Mouse (Mus musculus) heart, embryonic 11.5 days (tissue): ENCODE data around the gene Dis3l2. TPM values are rescaled to one million over a fixed set of nuclear protein-coding genes. Genes with fewer than 3 reads are reported as not detected.

Source experiments
- ATAC-seq: fragments of 200-750 bp; cut with Nextera tagmentation; replicated peaks from 2 replicates; pipeline ENCODE4 v1.8.0; 2017; ENCODE audit warnings: moderate library complexity; ENCODE audit not compliant: insufficient number of reproducible peaks, low FRiP score, low TSS enrichment
- H3K27ac ChIP-seq: fragments of 300-500 bp; sonication (generic); 2 replicates; pipeline ENCODE4 v1.5.1; 2014; ENCODE audit warnings: mild to moderate bottlenecking, low read depth, low read length
- H3K27me3 ChIP-seq: fragments of 300-500 bp; sonication (generic); 2 replicates; pipeline ENCODE4 v1.6.1; 2014; ENCODE audit warnings: mild to moderate bottlenecking, low read length, mixed read lengths; ENCODE audit not compliant: control insufficient read depth, insufficient read depth
- H3K36me3 ChIP-seq: fragments of 300-500 bp; sonication (generic); 2 replicates; pipeline ENCODE4 v1.6.1; 2014; ENCODE audit warnings: mild to moderate bottlenecking, low read length, moderate library complexity, mixed read lengths; ENCODE audit not compliant: control insufficient read depth, insufficient read depth
- H3K4me1 ChIP-seq: fragments of 300-500 bp; sonication (generic); 2 replicates; pipeline ENCODE4 v1.6.1; 2014; ENCODE audit warnings: low read length; ENCODE audit not compliant: control insufficient read depth, insufficient read depth
- H3K4me2 ChIP-seq: fragments of 300-500 bp; sonication (generic); 2 replicates; pipeline ENCODE4 v1.6.1; 2014; ENCODE audit warnings: mild to moderate bottlenecking, moderate library complexity
- H3K4me3 ChIP-seq: fragments of 300-500 bp; sonication (generic); 2 replicates; pipeline ENCODE4 v1.5.1; 2014; ENCODE audit warnings: low read depth, low read length
- H3K9ac ChIP-seq: fragments of 300-500 bp; sonication (generic); 2 replicates; pipeline ENCODE4 v1.6.1; 2014; ENCODE audit warnings: mild to moderate bottlenecking, low read depth, low read length, moderate library complexity
- H3K9me3 ChIP-seq: fragments of 300-500 bp; sonication (generic); replicated peaks from 2 replicates; pipeline ENCODE4 v1.6.1; 2016; ENCODE audit warnings: low read length; ENCODE audit not compliant: control insufficient read depth
- WGBS: fragments of 180-500 bp; shearing (Covaris S2); extraction: QIAGEN DNeasy Blood & Tissue Kit; methylation state at CpG from one replicate; pipeline ENCODE4 v1.1.7; 2014; ENCODE audit not compliant: insufficient replicate concordance; 5-methylcytosine and 5-hydroxymethylcytosine counted together
- polyA plus RNA-seq: library from polyadenylated mRNA; unstranded; fragments of >200 nt; fragmentation: Nextera tagmentation; extraction: Ambion mirVana; gene quantifications from 2 replicates; pipeline ENCODE4 v1.2.1, GENCODE M21; 2014

The Dis3l2 gene
- polyA plus RNA-seq, 1 experiment from 2014 or later, result 15.8 TPM

DNA sequence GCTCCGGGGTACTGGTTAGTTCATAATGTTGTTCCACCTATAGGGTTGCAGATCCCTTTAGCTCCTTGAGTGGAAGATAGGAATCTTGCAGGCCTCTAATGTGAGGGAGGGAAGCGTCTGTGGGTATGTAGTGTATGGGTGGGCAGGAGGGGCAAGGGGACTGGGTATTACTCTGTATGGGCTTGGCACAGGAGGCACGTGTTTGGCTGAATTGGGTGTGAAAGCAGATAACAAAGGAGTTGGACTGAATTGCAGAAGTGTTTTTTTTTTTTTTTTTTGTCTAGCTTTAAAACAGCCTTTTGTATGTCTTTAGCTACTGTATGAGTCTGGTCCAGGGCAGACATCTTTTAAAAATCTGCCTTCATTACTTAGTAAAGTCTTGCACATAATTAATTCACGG, 5.9 kb downstream of the Dis3l2 start:
- Histone ChIP-seq H3K4me1 (0 out of 2 replicates have a peak, but pooled peaks cover 2% of the 10 kb centered on the region), H3K4me2 (no peak overlapping the region), H3K36me3 (no peaks in the 10 kb centered on the region), H3K27me3 (no peaks in the 10 kb centered on the region), H3K4me3 (no peak overlapping the region), H3K9me3 (no peaks in the 10 kb centered on the region), H3K9ac (no peak overlapping the region), H3K27ac (no peak overlapping the region)
- ATAC-seq, result no peak
- WGBS, result 82% methylated on average over 4 of the region's 4 CpGs

DNA sequence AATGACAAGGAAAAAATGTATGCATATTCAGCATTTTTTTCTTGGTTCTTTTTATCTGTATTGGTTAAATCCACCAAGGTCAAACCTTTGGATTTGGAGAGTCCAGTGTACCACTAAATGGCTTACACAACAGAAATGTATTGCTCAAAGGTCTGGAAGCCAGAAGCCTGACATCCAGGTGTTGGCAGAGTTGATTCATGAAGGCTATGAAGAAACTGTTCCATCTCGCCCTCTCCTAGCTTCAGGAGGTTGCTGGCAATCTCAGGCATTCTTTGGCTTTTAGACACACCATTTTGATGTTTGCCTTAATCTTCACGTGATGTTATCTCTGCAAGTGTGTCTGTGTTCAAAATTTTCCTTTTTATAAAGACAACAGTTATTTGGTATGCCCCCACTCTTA, 8.4 kb downstream of the Dis3l2 start:
- no peak overlapping the region for H3K4me3 ChIP-seq
- no peaks in the 10 kb centered on the region for H3K27me3 ChIP-seq
- H3K4me2 ChIP-seq, result no peak overlapping the region
- WGBS, result 91% methylated on average over 2 of the region's 2 CpGs
- no peaks in the 10 kb centered on the region for H3K4me1 ChIP-seq
- no peaks in the 10 kb centered on the region for H3K36me3 ChIP-seq
- no peak overlapping the region for H3K9ac ChIP-seq
- no peak for ATAC-seq
- no peaks in the 10 kb centered on the region for H3K9me3 ChIP-seq
- H3K27ac ChIP-seq, result no peak overlapping the region

DNA sequence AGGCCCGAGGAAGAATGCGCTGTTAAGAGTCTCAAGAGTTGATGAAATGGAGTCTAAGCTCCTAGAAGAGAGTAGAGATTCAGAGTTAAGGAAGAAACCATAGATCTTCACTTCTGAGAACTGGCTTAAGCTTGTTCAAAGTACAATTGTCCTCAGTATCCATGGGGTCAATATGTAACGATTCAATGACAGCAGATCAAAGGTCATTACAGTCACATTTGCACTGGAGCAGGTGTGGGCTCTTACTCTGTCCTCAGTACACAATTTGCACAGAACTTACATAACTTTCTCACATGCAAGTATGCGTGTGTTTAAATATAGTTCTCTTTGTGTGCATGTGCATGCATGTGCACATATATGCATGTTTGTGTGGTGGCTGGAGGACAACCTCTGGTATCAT, 9.4 kb downstream of the Dis3l2 start:
- no peak for ATAC-seq
- no peaks in the 10 kb centered on the region for H3K9me3 ChIP-seq
- H3K27me3 ChIP-seq, result no peaks in the 10 kb centered on the region
- H3K36me3 ChIP-seq, result no peaks in the 10 kb centered on the region
- no peaks in the 10 kb centered on the region for H3K4me1 ChIP-seq
- no peak overlapping the region for H3K4me2 ChIP-seq
- H3K4me3 ChIP-seq, result no peak overlapping the region
- H3K27ac ChIP-seq, result no peak overlapping the region
- WGBS, result 91% methylated on average over 4 of the region's 4 CpGs
- no peak overlapping the region for H3K9ac ChIP-seq

DNA sequence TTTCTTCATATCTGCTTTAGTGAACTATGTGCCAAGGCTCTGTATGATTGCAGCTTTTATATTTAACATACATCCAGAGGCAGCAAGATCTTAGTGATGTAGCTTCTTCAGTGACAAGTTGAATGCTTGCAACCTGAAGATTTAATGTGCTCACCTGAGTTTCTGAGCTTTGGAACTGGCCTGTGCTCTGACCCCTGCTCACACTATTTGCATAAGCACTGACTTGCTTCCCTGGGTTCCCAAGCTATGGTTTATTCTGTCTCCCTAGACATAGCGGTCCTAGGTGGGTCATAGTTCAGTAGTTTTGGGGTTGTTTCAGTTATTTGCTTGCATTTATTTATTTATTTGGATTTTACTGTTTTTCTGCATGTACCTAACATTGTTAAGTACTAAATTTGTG, 14.6 kb downstream of the Dis3l2 start:
- WGBS, result 87% methylated on average over 1 of the region's 1 CpGs

DNA sequence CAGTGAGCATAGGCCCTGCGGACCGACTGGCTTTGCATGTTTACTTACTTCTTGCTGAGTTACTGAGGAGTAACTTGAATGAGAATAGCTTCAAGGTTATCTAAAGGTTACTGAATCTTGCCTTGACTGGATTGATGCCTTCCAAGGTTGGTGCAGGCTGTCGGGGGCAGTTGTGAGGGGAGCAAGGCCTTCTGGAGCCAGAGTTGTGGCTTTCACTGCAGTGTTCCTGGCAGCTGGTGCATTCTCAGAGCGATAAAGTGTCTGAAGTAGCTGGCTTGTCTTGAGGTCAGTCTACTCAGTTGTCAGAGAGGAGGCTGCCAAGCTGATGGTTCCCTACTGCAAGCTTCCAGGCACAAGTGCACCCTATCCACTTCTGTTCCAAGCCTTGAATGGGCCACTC, 15.8 kb downstream of the Dis3l2 start:
- no peak for ATAC-seq
- no peak overlapping the region for H3K4me3 ChIP-seq
- H3K9ac ChIP-seq, result no peak overlapping the region
- no peak overlapping the region for H3K27ac ChIP-seq
- 66% methylated on average over 4 of the region's 4 CpGs for WGBS
- no peaks in the 10 kb centered on the region for H3K36me3 ChIP-seq
- no peaks in the 10 kb centered on the region for H3K27me3 ChIP-seq
- H3K4me2 ChIP-seq, result no peak overlapping the region
- H3K4me1 ChIP-seq, result peaks cover 7% of the 10 kb centered on the region; the same call in 1 of the 2 replicates
- no peaks in the 10 kb centered on the region for H3K9me3 ChIP-seq

More for the DNA sequence above, 14.6 kb downstream of the Dis3l2 start:
- ATAC-seq, result no peak
- Histone ChIP-seq H3K27ac (no peak overlapping the region), H3K4me1 (peaks cover 7% of the 10 kb centered on the region; the same call in 1 of the 2 replicates), H3K9me3 (no peaks in the 10 kb centered on the region), H3K9ac (no peak overlapping the region), H3K4me3 (no peak overlapping the region), H3K36me3 (no peaks in the 10 kb centered on the region), H3K4me2 (no peak overlapping the region), H3K27me3 (no peaks in the 10 kb centered on the region)

DNA sequence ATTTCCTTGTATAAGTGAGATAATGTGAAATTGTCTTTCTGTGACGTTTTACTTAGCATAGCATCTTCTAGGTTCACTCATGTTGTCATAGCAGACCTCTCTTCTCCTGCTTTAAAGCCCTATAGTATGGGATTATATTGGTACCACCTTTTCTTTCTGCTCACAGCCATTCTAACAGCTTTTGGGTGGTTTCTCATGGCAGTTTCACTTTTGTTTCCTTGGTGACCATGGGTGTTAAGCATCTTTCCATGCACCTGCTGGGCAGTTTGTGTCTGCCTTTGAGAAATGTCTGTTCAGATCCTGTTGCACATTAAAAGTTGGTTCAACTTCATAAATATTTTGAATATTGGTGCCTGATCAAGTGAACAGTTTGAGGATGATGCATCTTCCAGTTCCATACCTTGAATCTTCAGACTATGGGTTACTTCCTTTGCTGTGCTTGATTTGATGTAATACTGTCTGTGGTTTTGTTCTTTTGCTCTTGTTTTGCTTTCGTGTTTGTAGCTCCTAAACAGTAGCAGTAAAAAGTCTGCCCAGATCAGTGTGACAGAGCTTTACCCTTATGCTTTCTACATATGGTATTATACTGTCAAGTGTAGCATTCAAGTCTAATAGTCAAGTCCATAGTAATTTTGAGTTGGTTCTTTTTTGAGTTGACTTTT, 29.7 kb downstream of the Dis3l2 start:
- Histone ChIP-seq H3K27me3 (no peaks in the 10 kb centered on the region), H3K4me3 (no peak overlapping the region), H3K9me3 (no peaks in the 10 kb centered on the region), H3K4me2 (no peak overlapping the region), H3K4me1 (no peaks in the 10 kb centered on the region), H3K27ac (no peak overlapping the region), H3K36me3 (no peaks in the 10 kb centered on the region), H3K9ac (no peak overlapping the region)
- no peak for ATAC-seq
- WGBS, result 67% methylated on average over 2 of the region's 2 CpGs

DNA sequence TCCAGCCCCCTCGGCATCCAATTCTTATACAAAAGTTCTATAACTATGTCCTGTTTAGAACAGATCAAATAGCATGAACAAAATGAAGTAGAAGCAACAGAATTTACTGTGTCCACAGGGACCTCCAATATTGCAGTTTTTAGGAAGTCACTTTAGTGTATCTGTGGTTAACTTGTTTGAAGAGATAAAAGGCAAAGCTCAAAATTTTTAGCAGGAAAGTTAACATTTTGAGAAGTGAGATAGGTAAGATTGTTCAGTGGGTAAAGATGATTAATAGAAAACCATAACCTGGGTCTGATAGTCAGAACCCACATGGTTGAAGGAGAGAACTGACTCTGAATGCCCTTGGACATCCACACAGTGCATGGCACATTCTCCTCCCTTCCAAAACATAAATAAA, 32.8 kb downstream of the Dis3l2 start:
- no peaks in the 10 kb centered on the region for H3K9me3 ChIP-seq
- H3K27ac ChIP-seq, result no peak overlapping the region
- no peak overlapping the region for H3K4me2 ChIP-seq
- H3K27me3 ChIP-seq, result no peaks in the 10 kb centered on the region
- 85% methylated on average over 1 of the region's 1 CpGs for WGBS
- no peaks in the 10 kb centered on the region for H3K4me1 ChIP-seq
- no peak overlapping the region for H3K4me3 ChIP-seq
- H3K9ac ChIP-seq, result no peak overlapping the region
- no peak for ATAC-seq
- H3K36me3 ChIP-seq, result no peaks in the 10 kb centered on the region

DNA sequence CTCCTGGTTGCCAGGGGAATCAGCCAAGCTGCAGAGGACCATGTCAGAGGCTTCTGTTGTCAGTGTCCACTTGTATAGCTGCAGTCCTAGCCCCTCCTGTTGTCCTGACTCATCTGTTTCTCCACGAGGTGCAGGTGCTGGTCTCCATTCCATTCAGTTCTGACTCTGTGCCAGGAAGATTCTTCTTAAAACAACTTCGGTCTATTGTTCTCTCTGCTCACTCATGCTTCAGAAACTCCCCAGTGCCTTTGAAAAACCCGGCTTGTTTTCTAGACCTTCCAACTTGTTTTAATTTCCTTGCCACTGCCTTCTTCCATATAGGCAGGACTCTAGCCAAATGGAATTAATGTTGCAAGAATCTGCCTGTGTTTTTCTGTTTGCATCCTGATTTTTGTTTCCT, 39.3 kb downstream of the Dis3l2 start:
- H3K4me1 ChIP-seq, result no peaks in the 10 kb centered on the region
- no peaks in the 10 kb centered on the region for H3K27me3 ChIP-seq
- no peaks in the 10 kb centered on the region for H3K36me3 ChIP-seq
- H3K4me2 ChIP-seq, result no peak overlapping the region
- ATAC-seq, result no peak
- no peaks in the 10 kb centered on the region for H3K9me3 ChIP-seq
- H3K9ac ChIP-seq, result no peak overlapping the region
- H3K27ac ChIP-seq, result no peak overlapping the region
- H3K4me3 ChIP-seq, result no peak overlapping the region
- 63% methylated on average over 3 of the region's 3 CpGs for WGBS

DNA sequence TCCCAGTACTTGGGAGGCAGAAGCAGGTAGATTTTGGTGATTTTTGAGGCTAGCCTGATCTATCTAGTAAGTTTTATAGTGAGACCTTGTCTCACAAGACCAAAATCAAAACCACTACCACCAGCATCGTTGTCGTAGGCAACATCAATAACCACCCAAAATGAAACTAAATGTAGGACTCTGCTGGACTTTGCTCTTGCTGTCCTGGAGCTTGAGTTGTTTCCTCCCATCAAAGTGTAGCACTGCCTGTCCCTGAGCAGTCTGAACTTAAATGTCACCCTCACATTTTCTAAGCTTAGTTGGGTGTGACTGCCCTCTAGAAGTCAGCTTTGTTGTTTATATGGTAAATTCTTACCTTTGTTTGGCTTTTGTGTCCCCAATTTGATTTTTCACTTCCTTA, 43.4 kb downstream of the Dis3l2 start:
- no peak for ATAC-seq
- no peaks in the 10 kb centered on the region for H3K4me1 ChIP-seq
- WGBS, result 81% methylated on average over 2 of the region's 2 CpGs
- no peaks in the 10 kb centered on the region for H3K9me3 ChIP-seq
- H3K27me3 ChIP-seq, result no peaks in the 10 kb centered on the region
- H3K36me3 ChIP-seq, result no peaks in the 10 kb centered on the region
- no peak overlapping the region for H3K27ac ChIP-seq
- H3K9ac ChIP-seq, result no peak overlapping the region
- no peak overlapping the region for H3K4me3 ChIP-seq
- no peak overlapping the region for H3K4me2 ChIP-seq
